Mouse (Mus musculus) stomach, postnatal 0 days (tissue): ENCODE results near the gene Rtkn2.

ENCODE experiments used
- CTCF ChIP-seq: IDR thresholded peaks from 2 replicates; pipeline ENCODE4 v1.5.1; 2016; ENCODE audit warnings: antibody characterized with exemption, low read depth, mild to moderate bottlenecking, moderate library complexity
- EP300 ChIP-seq: optimal IDR thresholded peaks from 2 replicates; pipeline ENCODE3; 2016; ENCODE audit warnings: antibody characterized with exemption

GRCm38 (mm10) chr10:68058378-68058777 lies 79.0 kb downstream of the Rtkn2 start:
- peak; percentile 43 for TF ChIP-seq CTCF
- TF ChIP-seq EP300: no peak
